Mouse (Mus musculus): ENCODE data around the gene Smim13. TPM values are rescaled to one million over a fixed set of nuclear protein-coding genes. Genes with fewer than 3 reads are reported as not detected.

Gene Smim13
- polyA plus RNA-seq, 1 experiment from 2014 or later: 11.8 TPM

DNA sequence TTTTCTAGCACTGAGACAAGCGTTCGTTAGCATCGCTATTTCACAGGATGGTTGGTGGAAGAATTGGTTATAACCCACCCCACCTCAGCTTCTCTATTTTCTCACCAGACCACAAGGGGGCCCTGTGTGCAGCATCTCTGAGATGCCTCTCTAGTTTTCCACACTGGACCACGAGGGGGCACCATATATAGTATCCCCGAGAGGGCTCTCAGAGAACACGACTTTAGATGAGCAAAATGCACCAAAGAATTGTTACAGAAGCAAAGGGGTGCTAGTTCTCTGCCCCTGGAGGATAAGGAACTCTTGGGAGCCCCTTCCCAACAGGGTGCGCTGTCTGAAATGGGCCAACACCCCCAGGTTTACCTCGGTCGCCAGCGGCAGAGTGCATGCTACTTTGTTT is 53.1 kb downstream of the Smim13 start:
- H3K9me3 ChIP-seq: no peaks in the 10 kb centered on the region
- WGBS: 69% methylated on average over 10 of the region's 10 CpGs
- no peak overlapping the region for H3K4me2 ChIP-seq (replicated peaks)
- H3K27ac ChIP-seq: no peak overlapping the region
- H3K9ac ChIP-seq: no peak overlapping the region
- no peaks in the 10 kb centered on the region for H3K36me3 ChIP-seq
- no peaks in the 10 kb centered on the region for H3K4me1 ChIP-seq (replicated peaks)
- no peak overlapping the region for H3K4me3 ChIP-seq (replicated peaks)
- no peaks in the 10 kb centered on the region for H3K27me3 ChIP-seq (replicated peaks)
- ATAC-seq: no peak

DNA sequence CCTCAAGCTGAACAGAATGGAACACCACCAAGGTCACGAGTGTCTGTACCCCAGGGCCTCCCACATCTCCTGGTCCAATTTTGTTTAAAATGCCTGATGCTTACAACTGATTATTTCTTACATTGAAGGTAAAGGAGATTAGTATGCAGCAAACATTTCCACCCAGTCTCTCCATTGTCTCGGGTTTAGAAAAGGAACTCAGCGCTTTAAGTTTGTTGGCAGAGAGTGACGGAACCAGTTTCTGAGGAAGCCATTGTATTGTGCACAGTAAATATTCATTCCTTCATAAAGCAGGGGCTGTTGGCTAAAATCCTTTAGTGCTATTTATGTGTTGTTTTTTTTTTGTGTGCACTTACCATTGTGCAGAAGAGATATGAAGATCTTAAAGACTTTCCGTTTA is 71.1 kb downstream of the Smim13 start:
- Histone ChIP-seq H3K36me3 (peaks cover 16% of the 10 kb centered on the region), H3K9ac (no peak overlapping the region), H3K4me2 (replicated peaks) (no peak overlapping the region), H3K4me1 (replicated peaks) (no peaks in the 10 kb centered on the region), H3K9me3 (no peaks in the 10 kb centered on the region), H3K27ac (no peak overlapping the region), H3K4me3 (replicated peaks) (no peak overlapping the region), H3K27me3 (replicated peaks) (no peaks in the 10 kb centered on the region)
- no peak for ATAC-seq
- 84% methylated on average over 5 of the region's 5 CpGs for WGBS

DNA sequence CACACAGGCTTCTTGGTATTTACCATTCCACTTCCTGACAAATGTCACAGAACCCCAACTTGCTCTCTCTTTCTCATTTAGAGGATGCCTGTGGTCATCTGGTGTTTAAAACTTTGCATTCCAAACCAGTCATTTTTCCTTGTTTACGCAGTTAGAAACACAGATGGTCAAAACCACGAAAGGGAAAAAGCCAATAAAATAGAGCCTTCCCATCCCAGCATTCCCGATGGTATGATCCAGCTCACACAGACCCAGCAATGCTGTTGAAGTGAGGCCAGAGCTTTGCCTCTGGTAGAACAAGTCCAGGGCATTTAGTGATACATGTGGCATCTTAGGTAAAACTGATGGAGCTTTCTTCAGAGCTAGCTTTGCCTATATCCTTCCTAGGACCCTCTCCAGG is 71.8 kb downstream of the Smim13 start:
- H3K36me3 ChIP-seq: peaks cover 10% of the 10 kb centered on the region
- H3K27me3 ChIP-seq (replicated peaks): no peaks in the 10 kb centered on the region
- H3K9me3 ChIP-seq: no peaks in the 10 kb centered on the region
- H3K4me1 ChIP-seq (replicated peaks): no peaks in the 10 kb centered on the region
- H3K4me2 ChIP-seq (replicated peaks): no peak overlapping the region
- peak; percentile 28; the same call in 1 of the 2 replicates for ATAC-seq
- WGBS: 55% methylated on average over 3 of the region's 3 CpGs
- H3K9ac ChIP-seq: no peak overlapping the region
- H3K27ac ChIP-seq: peak overlapping the region; percentile 29; the same call in 1 of the 2 replicates
- no peak overlapping the region for H3K4me3 ChIP-seq (replicated peaks)

- no peak overlapping the region for H3K4me2 ChIP-seq (replicated peaks)
- no peaks in the 10 kb centered on the region for H3K4me1 ChIP-seq (replicated peaks)
- no peaks in the 10 kb centered on the region for H3K36me3 ChIP-seq
- WGBS: 74% methylated on average over 4 of the region's 4 CpGs
- no peak overlapping the region for H3K9ac ChIP-seq
- H3K4me3 ChIP-seq (replicated peaks): no peak overlapping the region
- H3K9me3 ChIP-seq: no peaks in the 10 kb centered on the region
- ATAC-seq: no peak
- H3K27ac ChIP-seq: no peak overlapping the region
- H3K27me3 ChIP-seq (replicated peaks): no peaks in the 10 kb centered on the region
Observed at GRCm38 (mm10) chr13:41324631-41325030, 75.0 kb downstream of the Smim13 start.

DNA sequence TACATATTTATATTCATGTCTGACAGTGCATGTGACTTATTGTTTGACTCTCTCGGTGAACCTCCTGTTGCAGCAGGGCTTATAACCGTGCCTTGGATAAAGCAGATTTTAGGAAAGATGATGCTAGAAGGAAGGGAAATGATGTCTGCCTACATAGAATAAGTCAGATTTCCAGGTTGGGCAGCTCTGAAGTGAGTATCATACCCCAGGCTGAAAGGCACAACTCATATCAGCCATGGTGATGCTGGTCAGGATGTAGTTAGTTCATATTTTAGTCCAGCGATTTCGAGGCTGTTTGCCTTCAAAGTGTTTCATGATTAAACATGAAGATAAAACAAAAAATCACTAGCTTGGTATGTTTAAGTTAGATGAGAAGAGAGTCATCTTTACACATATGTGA is 75.7 kb downstream of the Smim13 start:
- Histone ChIP-seq H3K4me2 (replicated peaks) (no peak overlapping the region), H3K9me3 (no peaks in the 10 kb centered on the region), H3K9ac (no peak overlapping the region), H3K4me1 (replicated peaks) (no peaks in the 10 kb centered on the region), H3K27me3 (replicated peaks) (no peaks in the 10 kb centered on the region), H3K36me3 (no peaks in the 10 kb centered on the region; the same call in 1 of the 2 replicates), H3K4me3 (replicated peaks) (no peak overlapping the region), H3K27ac (no peak overlapping the region)
- ATAC-seq: no peak
- WGBS: 85% methylated on average over 4 of the region's 4 CpGs

DNA sequence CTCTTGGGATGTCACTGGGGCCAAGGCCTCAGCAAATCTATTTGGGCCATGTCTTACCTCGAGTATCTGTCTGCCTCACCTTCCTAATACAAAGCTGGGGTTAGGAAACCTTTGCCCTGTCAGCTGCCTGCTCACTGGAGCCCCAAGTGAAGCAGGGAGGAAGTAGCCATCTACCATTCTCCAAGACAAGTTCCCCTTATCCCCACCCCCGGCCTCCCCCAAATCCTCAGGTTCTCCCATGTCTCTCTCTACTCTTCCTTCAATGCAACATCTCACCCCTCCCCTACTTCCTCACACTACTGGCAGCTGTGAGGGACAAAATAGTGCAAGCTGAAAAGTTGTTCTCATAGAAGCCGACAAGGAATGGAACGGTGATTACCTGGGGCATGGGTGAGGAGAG is 76.5 kb downstream of the Smim13 start:
- H3K9me3 ChIP-seq: no peaks in the 10 kb centered on the region
- H3K36me3 ChIP-seq: no peaks in the 10 kb centered on the region; the same call in 1 of the 2 replicates
- 0 out of 2 replicates have a peak, but pooled peaks cover 4% of the 10 kb centered on the region for H3K4me1 ChIP-seq (replicated peaks)
- WGBS: 76% methylated on average over 4 of the region's 4 CpGs
- no peak overlapping the region for H3K27ac ChIP-seq
- no peak overlapping the region for H3K9ac ChIP-seq
- H3K27me3 ChIP-seq (replicated peaks): no peaks in the 10 kb centered on the region
- H3K4me3 ChIP-seq (replicated peaks): no peak overlapping the region
- no peak overlapping the region for H3K4me2 ChIP-seq (replicated peaks)
- no peak for ATAC-seq

Other genes starting within 250 kb of the Smim13 start
- gene Pak1ip1, start 248.8 kb upstream of the Smim13 start, polyA plus RNA-seq (2015; fragmentation: Nextera tagmentation; extraction: Ambion mirVana): 78.8 and 86.0 TPM in 2 replicates
- 272 and 297 TPM in 2 replicates for gene Tmem14c, start 233.6 kb upstream of the Smim13 start, polyA plus RNA-seq (2015; fragmentation: Nextera tagmentation; extraction: Ambion mirVana)
- 0.14 and 0.31 TPM in 2 replicates for gene Mak, start 170.1 kb upstream of the Smim13 start, polyA plus RNA-seq (2015; fragmentation: Nextera tagmentation; extraction: Ambion mirVana)
- gene Gcm2, start 138.8 kb upstream of the Smim13 start, polyA plus RNA-seq (2015; fragmentation: Nextera tagmentation; extraction: Ambion mirVana): 0.06 TPM in 1 of 2 replicates, not detected in the other
- gene Sycp2l, start 135.5 kb upstream of the Smim13 start, polyA plus RNA-seq (2015; fragmentation: Nextera tagmentation; extraction: Ambion mirVana): 0.13 and 0.23 TPM in 2 replicates
- gene Elovl2, start 29.4 kb upstream of the Smim13 start, polyA plus RNA-seq (2015; fragmentation: Nextera tagmentation; extraction: Ambion mirVana): 7.7 and 8.1 TPM in 2 replicates
- not detected in 2 replicates for gene Gm17364, start 24.1 kb downstream of the Smim13 start, polyA plus RNA-seq (2015; fragmentation: Nextera tagmentation; extraction: Ambion mirVana)
- 38.4 and 41.4 TPM in 2 replicates for gene Nedd9, start 237.5 kb downstream of the Smim13 start, polyA plus RNA-seq (2015; fragmentation: Nextera tagmentation; extraction: Ambion mirVana)

Measured in intestine, embryonic 15.5 days (tissue).